Mouse (Mus musculus) ES-E14 (cell line): Measurements from ENCODE around the gene B4galnt1. TPM values are rescaled to one million over a fixed set of nuclear protein-coding genes. Genes with fewer than 3 reads are reported as not detected.
"Not testable (repeated sequence)": the region's sequence is repeated elsewhere in the genome, so short reads cannot be mapped to it uniquely, and the experiment has no call there.

Experiments
- DNase-seq: peaks from one replicate; pipeline ENCODE4 v3.0.0-alpha.2; 2013; ENCODE audit warnings: low read depth, low spot score
- H3K27ac ChIP-seq: 2 replicates; pipeline ENCODE4 v1.5.1; 2012; ENCODE audit warnings: low read depth, mild to moderate bottlenecking, low read length, moderate library complexity, mixed read lengths; ENCODE audit not compliant: poor library complexity, insufficient read depth, severe bottlenecking
- H3K36me3 ChIP-seq: 2 replicates; pipeline ENCODE4 v1.6.1; 2012; ENCODE audit warnings: mild to moderate bottlenecking, low read length, moderate library complexity, mixed read lengths; ENCODE audit not compliant: control insufficient read depth, poor library complexity, insufficient read depth, severe bottlenecking
- H3K4me1 ChIP-seq, 2 experiments: fragments of 150-350 bp in 1 of 2; sonication (generic) in 1 of 2; 2 replicates each; pipeline ENCODE4 v1.6.1; 2012; ENCODE audit warnings: low read length in 2 of 2, mild to moderate bottlenecking in 1 of 2, mixed read lengths in 1 of 2; ENCODE audit not compliant: control insufficient read depth in 2 of 2, insufficient read depth in 2 of 2, poor library complexity in 1 of 2
- H3K4me3 ChIP-seq, 2 experiments: fragments of 150-350 bp in 1 of 2; sonication (generic) in 1 of 2; 2 replicates each; pipeline ENCODE4 v1.5.1; 2012; ENCODE audit warnings: low read length in 2 of 2, low read depth in 1 of 2, mild to moderate bottlenecking in 1 of 2, mixed read lengths in 1 of 2; ENCODE audit not compliant: insufficient read depth in 1 of 2, poor library complexity in 1 of 2, severe bottlenecking in 1 of 2
- H3K9ac ChIP-seq: 2 replicates; pipeline ENCODE4 v1.6.1; 2012; ENCODE audit warnings: low read depth, mild to moderate bottlenecking, low read length, mixed read lengths; ENCODE audit not compliant: poor library complexity, insufficient read depth, severe bottlenecking
- H3K9me3 ChIP-seq: fragments of 150-350 bp; sonication (generic); 2 replicates; pipeline ENCODE4 v1.6.1; 2012; ENCODE audit warnings: low read depth, mild to moderate bottlenecking, low read length; ENCODE audit not compliant: control insufficient read depth, insufficient read depth
- CHD2 ChIP-seq: IDR thresholded peaks from 2 replicates; pipeline ENCODE4 v1.6.1; 2014; ENCODE audit warnings: mild to moderate bottlenecking, low read depth, low read length, inconsistent platforms
- HCFC1 ChIP-seq: IDR thresholded peaks from 2 replicates; pipeline ENCODE4 v1.6.1; 2012; ENCODE audit warnings: low read length, inconsistent platforms, borderline replicate concordance; ENCODE audit not compliant: insufficient read depth
- MAFK ChIP-seq: IDR thresholded peaks from 2 replicates; pipeline ENCODE4 v1.6.1; 2014; ENCODE audit warnings: mild to moderate bottlenecking, low read depth, low read length, inconsistent platforms; ENCODE audit not compliant: insufficient read depth
- ZC3H11A ChIP-seq: IDR thresholded peaks from 2 replicates; pipeline ENCODE4 v1.6.1; 2012; ENCODE audit warnings: low read depth, mild to moderate bottlenecking, inconsistent platforms, low read length, borderline replicate concordance
- ZNF384 ChIP-seq: IDR thresholded peaks from 2 replicates; pipeline ENCODE4 v1.6.1; 2012; ENCODE audit warnings: low read depth, low read length, inconsistent platforms
- in situ Hi-C, 2 experiments: fragments of 600-800 bp; cut with MboI; formaldehyde crosslinking; loops; one replicate each; pipeline ENCODE4 v1.15.1; 2025; ENCODE audit warnings: low sequenced_read_pairs in 2 of 2, inconsistent platforms in 1 of 2; ENCODE audit not compliant: unreplicated experiment in 2 of 2
- total RNA-seq: library from RNA; depleted of rRNA; stranded (reverse); fragments of 300-350 nt; gene quantifications from 2 replicates; pipeline ENCODE4 v1.2.3, GENCODE M21; 2012

The B4galnt1 gene
- total RNA-seq, 1 experiment = 4.5 TPM

- H3K9me3 ChIP-seq = no peaks in the 10 kb centered on the region
- H3K36me3 ChIP-seq = no peaks in the 10 kb centered on the region
- no peak overlapping the region for H3K9ac ChIP-seq
- TF ChIP-seq CHD2 (no peak), MAFK (no peak), HCFC1 (no peak), ZC3H11A (no peak), ZNF384 (no peak)
- peaks cover 0 to 2% of the 10 kb centered on the region in 2 experiments; a peak in 1 of 4 replicates for H3K4me1 ChIP-seq
- DNase-seq = no peak
- H3K27ac ChIP-seq = no peak overlapping the region
- in situ Hi-C loops = no loop called here
- H3K4me3 ChIP-seq = no peak overlapping the region
These were observed 6.6 kb upstream of the B4galnt1 start for GRCm38 (mm10) chr10:127158471-127158870.

GRCm38 (mm10) chr10:127160081-127160480 lies 4.9 kb upstream of the B4galnt1 start:
- H3K27ac ChIP-seq = no peak overlapping the region
- no peak for DNase-seq
- H3K9ac ChIP-seq = no peak overlapping the region
- H3K4me3 ChIP-seq = no peak overlapping the region
- TF ChIP-seq ZNF384 (no peak), CHD2 (no peak), MAFK (no peak), HCFC1 (no peak), ZC3H11A (no peak)
- peaks cover 2% of the 10 kb centered on the region in 2 experiments; a peak in 2 of 4 replicates for H3K4me1 ChIP-seq
- H3K36me3 ChIP-seq = no peaks in the 10 kb centered on the region
- no peaks in the 10 kb centered on the region for H3K9me3 ChIP-seq
- in situ Hi-C loops = no loop called here

- Histone ChIP-seq H3K9ac (no peak overlapping the region), H3K4me3 (no peak overlapping the region), H3K9me3 (no peaks in the 10 kb centered on the region), H3K4me1 (peaks cover 2% of the 10 kb centered on the region in 2 experiments; a peak in 2 of 4 replicates), H3K36me3 (no peaks in the 10 kb centered on the region), H3K27ac (no peak overlapping the region)
- TF ChIP-seq ZNF384 (no peak), MAFK (no peak)
- no peak for DNase-seq
- in situ Hi-C loops = no loop called here
These were observed 4.3 kb upstream of the B4galnt1 start for GRCm38 (mm10) chr10:127160728-127161127.

GRCm38 (mm10) chr10:127162771-127163261 lies 2.2 kb upstream of the B4galnt1 start:
- in situ Hi-C loops, H3K4me3 ChIP-seq, H3K27ac ChIP-seq: not testable (repeated sequence)

GRCm38 (mm10) chr10:127164190-127164589 lies 835 bp upstream of the B4galnt1 start:
- Histone ChIP-seq H3K27ac (no peak overlapping the region), H3K4me1 (peaks cover 2 to 3% of the 10 kb centered on the region in 2 experiments; a peak in 2 of 4 replicates), H3K9ac (no peak overlapping the region), H3K9me3 (no peaks in the 10 kb centered on the region), H3K4me3 (no peak overlapping the region), H3K36me3 (no peaks in the 10 kb centered on the region)
- in situ Hi-C loops = no loop called here
- TF ChIP-seq ZC3H11A (no peak), MAFK (no peak), HCFC1 (no peak), ZNF384 (no peak), CHD2 (no peak)
- DNase-seq = no peak

More at GRCm38 (mm10) chr10:127162771-127163261, 2.2 kb upstream of the B4galnt1 start:
- H3K9ac ChIP-seq, H3K4me1 ChIP-seq, DNase-seq, H3K9me3 ChIP-seq, H3K36me3 ChIP-seq: not testable (repeated sequence)
